Mouse (Mus musculus) gastrocnemius, postnatal 4 days (tissue): ENCODE measurements around the gene Vmn1r167. TPM values are rescaled to one million over a fixed set of nuclear protein-coding genes. Genes with fewer than 3 reads are reported as not detected.
"Not testable (repeated sequence)": the region's sequence is repeated elsewhere in the genome, so short reads cannot be mapped to it uniquely, and the experiment has no call there.

Source experiments
- DNase-seq, 2 experiments: peaks; one replicate each; pipeline ENCODE4 v3.0.0; 2021 to 2022; ENCODE audit warnings: low spot score in 2 of 2, mixed read lengths in 2 of 2
- long read RNA-seq, 2 experiments: library from polyadenylated mRNA; stranded (forward); transcript quantifications; one replicate each; pipeline ENCODE4 v2.0.0; 2021
- total RNA-seq, 2 experiments: library from RNA; stranded (reverse); gene quantifications; 2 replicates each; pipeline ENCODE4 v1.2.3; 2021

Gene Vmn1r167
- not detected for total RNA-seq
- long read RNA-seq, experiment 1, result 0 reads
- long read RNA-seq, experiment 2, result 0 reads

DNA sequence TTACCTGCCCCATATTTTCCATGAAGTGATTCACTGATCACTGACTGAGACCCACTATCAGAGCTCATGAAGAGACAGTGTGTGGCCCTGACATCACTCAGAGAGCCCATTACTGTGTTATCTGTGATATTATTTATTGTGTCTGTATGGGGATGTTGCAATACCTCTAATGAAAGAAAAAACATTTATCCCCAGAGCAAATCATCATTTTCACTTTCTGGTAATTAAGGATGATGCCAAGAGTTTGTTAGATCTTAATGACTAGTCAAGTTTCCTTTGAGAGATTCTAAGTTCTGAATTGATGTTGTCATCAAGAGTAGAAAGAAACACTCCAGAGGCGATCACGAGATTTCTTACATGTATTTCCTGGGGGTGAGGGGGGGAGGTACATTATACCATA, at the start of gene Vmn1r167:
Vmn1r167 (minus strand) TSS at position 101 of the 400 bp plus-strand sequence.
- not testable (repeated sequence) for DNase-seq

DNA sequence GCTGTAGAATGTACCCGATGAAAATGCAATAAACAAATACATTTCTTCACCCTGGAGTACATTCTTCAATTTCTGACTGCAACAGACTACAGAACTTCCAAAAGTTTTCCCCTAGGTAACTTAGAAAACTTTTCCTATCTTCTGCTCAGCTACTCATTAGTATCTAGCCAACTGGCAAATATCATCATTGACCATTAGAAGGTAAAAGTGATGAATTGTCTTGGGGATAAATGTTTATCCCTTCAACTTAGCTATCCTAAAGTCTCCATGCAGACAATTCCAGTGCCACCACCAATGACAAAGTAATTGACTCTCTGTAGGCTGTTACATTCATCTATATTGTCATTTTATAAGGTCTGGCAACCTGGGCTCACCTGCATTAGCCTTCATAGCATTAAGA, 32.4 kb upstream of the Vmn1r167 start, which contains the start of gene Vmn1r168:
Vmn1r168 (plus strand) TSS at position 301 of the 400 bp plus-strand sequence.
- not testable (repeated sequence) for DNase-seq

DNA sequence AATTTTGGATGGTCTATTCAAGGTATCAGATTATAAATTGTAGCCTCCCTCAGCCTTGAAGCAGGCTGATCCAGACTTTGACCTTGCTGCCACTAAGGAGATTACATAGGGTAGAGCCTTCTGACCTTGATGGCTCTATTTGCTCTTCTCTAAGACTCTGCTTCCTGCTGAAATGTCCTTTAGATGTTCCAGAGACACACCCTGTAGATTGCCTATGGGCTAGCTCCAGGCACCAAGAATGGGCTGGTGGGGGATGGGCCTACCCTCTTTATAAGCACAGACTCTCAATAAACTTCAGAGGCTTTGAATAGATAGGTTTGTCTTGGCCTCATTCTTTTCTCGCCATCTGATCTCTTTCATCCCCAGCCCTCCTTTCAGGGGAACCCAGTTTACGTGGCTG, 34.1 kb downstream of the Vmn1r167 start:
- DNase-seq, result not testable (repeated sequence)

DNA sequence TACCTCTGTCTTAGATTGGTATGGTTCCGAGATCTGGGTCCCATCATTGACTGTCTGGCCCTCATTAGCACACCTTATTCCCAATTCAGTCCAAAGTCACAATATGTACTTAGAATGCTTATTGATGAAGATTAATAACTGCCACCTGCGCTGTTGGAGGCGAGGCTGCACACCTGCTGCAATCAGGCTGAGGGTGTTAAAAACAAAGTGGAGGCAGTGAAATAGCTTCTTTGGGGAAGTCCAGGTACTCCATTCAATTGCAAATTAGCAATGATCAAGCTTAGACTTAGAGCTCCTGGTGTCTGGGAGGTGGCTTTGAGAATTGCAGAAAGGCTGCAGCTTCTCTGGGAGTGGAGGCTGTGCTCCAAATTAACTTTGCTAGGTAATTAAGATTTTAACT, 36.2 kb downstream of the Vmn1r167 start:
- not testable (repeated sequence) for DNase-seq

DNA sequence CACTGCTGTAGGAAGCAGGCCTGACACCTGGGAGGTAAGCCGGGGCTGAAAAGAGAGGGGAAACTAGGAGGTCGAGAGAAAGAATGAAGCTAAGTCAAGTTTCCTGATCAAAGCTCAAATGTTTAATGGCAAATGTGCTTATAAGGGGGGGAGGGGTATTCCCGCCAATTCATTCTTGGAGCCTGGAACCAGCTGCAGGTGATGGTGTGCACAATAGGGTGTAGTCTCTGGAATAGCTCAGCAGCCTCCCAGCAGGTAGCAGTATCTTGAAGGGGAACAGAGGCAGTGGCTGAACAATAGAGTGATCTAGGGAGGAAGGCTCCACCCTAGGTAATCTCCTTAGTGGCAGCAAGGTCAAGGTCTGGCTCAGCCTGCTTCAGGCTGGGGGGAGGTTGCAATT, 36.8 kb downstream of the Vmn1r167 start:
- not testable (repeated sequence) for DNase-seq

Other genes starting within 250 kb of the Vmn1r167 start
- gene Gm6902, start 228.3 kb downstream of the Vmn1r167 start, total RNA-seq, result not detected
- not detected for gene Nlrp4e, start 206.0 kb downstream of the Vmn1r167 start, total RNA-seq
- under 1 TPM; 0.16 to 0.22 TPM for gene Nlrp5, start 121.3 kb downstream of the Vmn1r167 start, total RNA-seq
- not detected for gene Vmn1r168, start 32.5 kb upstream of the Vmn1r167 start, total RNA-seq
- gene Vmn1r169, start 68.3 kb upstream of the Vmn1r167 start, total RNA-seq, result not detected
- not detected for gene Vmn1r170, start 99.0 kb upstream of the Vmn1r167 start, total RNA-seq
- gene Vmn1r171, start 123.5 kb upstream of the Vmn1r167 start, total RNA-seq, result not detected
- gene Vmn1r172, start 151.1 kb upstream of the Vmn1r167 start, total RNA-seq, result not detected
- not detected for gene Vmn1r173, start 193.5 kb upstream of the Vmn1r167 start, total RNA-seq
- not detected for gene Vmn1r174, start 245.1 kb upstream of the Vmn1r167 start, total RNA-seq